Mouse (Mus musculus) lung, adult 2 months (tissue): ENCODE measurements at regions not wholly inside any gene's neighbourhood (a gene's known extent, or its start where the extent isn't known, plus 50 kb on each side); places are given as distances from the start of the nearest gene placed in this dataset.
A peak's percentile ranks its signal among the peaks of the same experiment; 100 is the strongest.

Source experiments
- DNase-seq: peaks from one replicate; pipeline ENCODE4 v3.0.0; 2022
- H3K4me1 ChIP-seq: fragments of 200-500 bp; 2 replicates; pipeline ENCODE4 v1.6.1; 2011; ENCODE audit warnings: low read length; ENCODE audit not compliant: control insufficient read depth, insufficient read depth
- H3K4me3 ChIP-seq: fragments of 200-500 bp; replicated peaks from 2 replicates; pipeline ENCODE3; 2011; ENCODE audit warnings: low read depth, mild to moderate bottlenecking, control low read depth, low read length; ENCODE audit errors: extremely low read depth
- CTCF ChIP-seq: fragments of 200-500 bp; IDR thresholded peaks from 2 replicates; pipeline ENCODE4 v1.5.1; 2011; ENCODE audit warnings: mild to moderate bottlenecking, low read length, control low read depth; ENCODE audit not compliant: insufficient read depth
- POLR2A ChIP-seq: fragments of 200-500 bp; IDR thresholded peaks from 2 replicates; pipeline ENCODE4 v1.6.1; 2011; ENCODE audit warnings: low read depth, mild to moderate bottlenecking, control low read depth, low read length, borderline replicate concordance; ENCODE audit errors: extremely low read depth
- WGBS: fragments of 180-500 bp; shearing (Covaris S2); methylation state at CpG from one replicate; pipeline ENCODE4 v1.1.7; 2018; 5-methylcytosine and 5-hydroxymethylcytosine counted together

DNA sequence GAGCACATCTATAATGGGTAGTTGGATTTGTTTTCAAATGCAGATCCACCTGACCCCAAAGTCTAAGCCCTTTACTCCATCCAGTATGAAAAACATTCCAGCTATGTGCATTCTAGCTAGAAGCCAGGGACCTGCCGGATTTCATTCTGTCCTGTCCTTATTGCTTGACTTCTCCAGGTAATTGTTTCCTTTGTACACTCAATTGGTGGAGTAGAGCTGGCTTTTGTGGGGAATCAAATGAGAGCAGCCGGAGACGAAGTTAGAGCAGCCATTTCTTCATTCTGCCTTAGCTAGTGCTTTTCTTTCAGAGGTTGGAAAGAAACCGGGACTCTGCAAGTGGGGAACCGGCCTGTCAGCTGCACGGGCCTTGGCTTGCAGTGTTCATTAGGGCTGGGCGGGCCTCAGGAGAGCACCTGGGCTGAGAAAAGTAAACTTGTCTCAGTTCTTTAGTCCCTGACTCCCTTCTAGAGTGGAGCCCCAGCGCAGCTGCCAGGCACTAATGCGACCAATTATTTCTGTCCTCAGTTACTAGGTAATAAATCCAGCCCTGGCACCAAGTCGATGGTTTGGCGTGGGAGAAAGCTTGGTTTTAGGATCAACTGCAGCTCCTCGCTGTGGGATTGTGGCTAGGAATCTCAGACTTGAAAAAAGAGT, 81.1 kb upstream of the Fggy start:
- WGBS, result 73% methylated on average over 12 of the region's 12 CpGs
- peaks cover 7% of the 10 kb centered on the region for H3K4me1 ChIP-seq
- TF ChIP-seq CTCF (no peak), POLR2A (no peak)
- H3K4me3 ChIP-seq, result no peak overlapping the region
- DNase-seq, result peak; percentile 19

DNA sequence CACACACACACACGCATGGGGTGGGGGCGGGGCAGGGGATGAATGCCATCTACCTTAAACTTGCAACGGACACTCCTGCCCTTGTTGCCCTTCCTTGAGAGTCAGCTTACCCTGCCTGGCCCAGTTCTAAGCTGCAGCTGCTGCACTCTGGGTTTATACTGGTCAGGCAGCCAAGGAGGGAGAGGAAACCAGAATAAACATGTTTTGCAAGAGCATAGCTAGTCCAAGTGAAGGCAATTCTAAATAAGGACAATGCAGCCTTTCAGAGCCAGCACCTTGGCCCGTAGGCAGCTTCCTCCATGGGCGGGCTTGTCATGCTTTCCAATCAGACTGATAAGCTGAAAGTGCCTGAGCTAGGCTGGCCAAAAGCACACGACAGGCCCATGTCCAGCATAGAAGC, 73.7 kb upstream of the Fggy start:
- Histone ChIP-seq H3K4me1 (peaks cover 9% of the 10 kb centered on the region), H3K4me3 (peak overlapping the region; percentile 18)
- peak; percentile 60 for DNase-seq
- TF ChIP-seq POLR2A (peak; percentile 79; the same call in 1 of the 2 replicates), CTCF (no peak)
- WGBS, result 18% methylated on average over 6 of the region's 6 CpGs

DNA sequence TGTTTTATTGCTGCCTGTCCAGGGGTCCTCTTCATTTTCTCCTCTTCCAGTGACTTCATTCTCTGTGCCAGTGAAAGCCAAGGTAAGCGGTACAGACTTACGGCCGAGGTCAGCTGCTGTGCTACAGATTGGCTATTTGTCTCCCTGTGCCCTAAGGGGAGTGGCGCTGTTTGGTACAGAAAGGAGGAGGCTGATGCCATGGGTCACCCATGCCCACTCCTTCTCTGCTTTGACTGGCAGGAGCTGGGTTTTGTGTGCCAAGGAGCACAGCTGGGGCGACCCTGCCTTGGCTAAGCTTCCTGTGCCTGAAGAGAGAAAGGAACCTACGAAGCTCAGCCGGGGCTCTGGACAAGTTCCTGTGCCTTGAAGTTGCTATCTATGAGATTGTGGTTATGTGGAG, 70.0 kb upstream of the Fggy start:
- no peak for DNase-seq
- peaks cover 9% of the 10 kb centered on the region for H3K4me1 ChIP-seq
- H3K4me3 ChIP-seq, result no peak overlapping the region
- 47% methylated on average over 7 of the region's 7 CpGs for WGBS
- TF ChIP-seq POLR2A (no peak), CTCF (no peak)

DNA sequence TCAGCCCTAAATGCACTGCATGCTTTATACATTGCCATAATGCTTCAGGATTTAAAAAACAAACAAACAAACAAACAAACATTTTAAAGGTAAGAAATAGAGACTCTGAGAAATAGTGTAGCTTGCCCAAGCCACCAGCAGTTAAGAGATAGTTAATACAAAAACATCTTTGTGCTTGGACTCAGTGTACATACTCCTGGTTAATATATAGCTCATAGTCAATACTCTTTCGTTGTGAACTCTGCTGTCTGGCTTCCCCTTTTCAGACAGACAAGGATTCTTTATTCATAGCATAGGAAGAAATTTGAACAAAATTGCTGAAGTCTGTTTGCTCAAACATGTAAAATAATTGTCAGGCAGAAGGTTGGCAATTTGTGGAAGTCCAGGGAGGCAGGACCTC, 69.3 kb upstream of the Fggy start:
- TF ChIP-seq POLR2A (no peak), CTCF (no peak)
- Histone ChIP-seq H3K4me3 (no peak overlapping the region), H3K4me1 (peaks cover 9% of the 10 kb centered on the region)
- 64% methylated on average over 1 of the region's 1 CpGs for WGBS
- DNase-seq, result no peak

DNA sequence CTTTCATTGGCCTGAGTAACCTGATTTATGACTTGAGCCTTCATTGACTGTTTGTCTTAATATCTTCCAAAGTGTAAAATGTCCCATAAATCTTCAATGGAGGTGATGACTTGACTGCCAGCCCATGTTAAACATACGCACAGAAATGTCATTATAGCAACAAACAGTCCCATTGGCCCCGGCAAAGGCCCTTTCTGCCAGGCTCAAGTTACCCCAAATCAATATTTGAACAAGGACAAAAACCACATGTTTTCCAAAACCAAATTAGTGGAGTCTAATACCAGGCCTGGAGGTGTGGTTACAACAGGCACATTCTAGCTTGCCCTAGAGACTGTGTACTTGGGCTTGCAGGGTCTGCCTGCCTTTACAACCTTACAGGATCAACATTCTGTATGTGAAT, 68.2 kb upstream of the Fggy start:
- TF ChIP-seq POLR2A, result no peak
- TF ChIP-seq CTCF, result no peak
- H3K4me1 ChIP-seq, result peaks cover 6% of the 10 kb centered on the region
- 71% methylated on average over 2 of the region's 2 CpGs for WGBS
- no peak overlapping the region for H3K4me3 ChIP-seq
- no peak for DNase-seq

DNA sequence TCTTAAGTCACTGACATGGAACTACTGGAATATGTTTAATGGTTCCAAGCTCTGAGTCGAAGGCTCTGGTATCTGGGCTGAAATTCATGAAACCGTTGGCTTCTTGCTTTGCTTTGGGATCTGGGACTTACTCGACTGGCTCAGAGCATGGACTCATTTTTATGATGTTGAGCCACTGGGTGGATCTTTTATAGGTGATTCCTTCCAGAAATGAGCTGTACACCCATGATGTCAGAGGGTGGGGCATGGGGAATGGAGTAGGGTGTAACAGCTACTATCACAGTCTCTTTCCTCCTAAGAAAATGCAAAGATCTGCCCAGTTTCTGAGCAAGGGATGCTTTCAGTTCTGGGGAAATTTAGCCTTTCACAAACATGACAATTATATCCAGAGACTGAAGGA, 57.0 kb upstream of the Fggy start:
- TF ChIP-seq POLR2A (no peak), CTCF (no peak)
- no peak for DNase-seq

DNA sequence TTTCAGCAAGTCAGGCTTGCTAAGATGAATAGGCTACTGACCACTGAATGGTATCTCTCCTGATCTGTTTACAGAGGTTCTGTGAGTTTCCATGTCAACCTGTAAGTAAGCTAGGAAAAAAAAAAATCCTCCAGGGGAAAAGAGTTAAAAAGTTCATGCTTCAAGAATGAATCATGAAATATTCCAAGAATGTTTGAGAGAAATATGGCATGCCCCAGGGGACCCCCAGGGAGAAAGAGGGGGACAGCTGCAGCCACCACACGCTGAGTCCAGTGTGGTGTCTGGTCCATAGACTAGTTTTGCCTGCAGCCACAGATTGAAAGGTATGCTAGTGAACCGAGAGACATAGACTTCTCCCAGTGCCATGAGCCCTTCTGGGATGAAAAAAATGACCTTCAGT, 56.1 kb upstream of the Fggy start:
- DNase-seq, result no peak
- WGBS, result 59% methylated on average over 2 of the region's 2 CpGs
- Histone ChIP-seq H3K4me3 (no peak overlapping the region), H3K4me1 (no peaks in the 10 kb centered on the region)
- no peak for TF ChIP-seq POLR2A
- TF ChIP-seq CTCF, result no peak

More for the DNA sequence above, 57.0 kb upstream of the Fggy start:
- 84% methylated on average over 3 of the region's 3 CpGs for WGBS
- Histone ChIP-seq H3K4me1 (no peaks in the 10 kb centered on the region), H3K4me3 (no peak overlapping the region)

DNA sequence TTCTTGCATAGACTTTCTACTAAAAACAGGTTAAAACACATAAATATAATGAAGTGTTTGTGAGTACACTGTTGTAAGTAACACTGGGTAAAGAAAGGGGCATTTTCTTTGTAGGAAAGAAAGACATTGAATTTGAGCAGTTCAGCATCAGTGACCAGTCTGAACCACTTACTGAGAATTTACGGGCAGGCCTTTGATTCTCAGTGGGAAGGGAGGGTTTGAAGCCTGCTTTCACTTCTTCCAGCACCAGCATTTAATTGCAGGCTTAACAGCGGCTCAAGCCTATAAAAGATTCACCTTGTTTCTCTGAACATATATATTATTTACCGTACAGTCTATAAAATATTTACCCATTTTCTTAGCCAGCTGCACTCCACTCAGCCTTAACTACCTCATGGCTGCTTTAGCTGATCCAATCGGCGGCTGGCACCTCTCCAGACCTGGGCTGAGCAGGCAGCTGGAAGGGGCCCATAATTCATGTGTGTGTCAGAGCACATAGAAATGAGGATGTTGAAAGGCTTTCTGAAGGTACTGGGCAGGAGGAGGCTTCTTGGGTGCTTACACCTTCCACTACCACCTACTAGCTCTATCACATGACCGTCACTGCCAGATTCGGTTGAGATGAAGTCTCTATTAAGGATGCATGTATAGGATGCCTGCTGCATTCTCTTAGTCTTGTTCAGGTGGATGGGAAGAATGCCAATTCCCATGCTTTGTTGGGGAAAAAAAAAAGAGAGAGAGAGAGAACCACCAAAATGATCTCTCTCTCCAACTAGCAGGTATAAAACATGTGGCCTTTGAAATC, 50.0 kb upstream of the Fggy start:
- no peaks in the 10 kb centered on the region for H3K4me1 ChIP-seq
- DNase-seq, result no peak
- 75% methylated on average over 7 of the region's 7 CpGs for WGBS

More for the DNA sequence above, 50.0 kb upstream of the Fggy start:
- no peak overlapping the region for H3K4me3 ChIP-seq
- TF ChIP-seq CTCF (no peak), POLR2A (no peak)
